Mouse (Mus musculus): ENCODE data around the gene Olfr654. TPM values are rescaled to one million over a fixed set of nuclear protein-coding genes. Genes with fewer than 3 reads are reported as not detected.
A peak's percentile ranks its signal among the peaks of the same experiment; 100 is the strongest.

Olfr654 gene
- total and polyA plus RNA-seq, 3 experiments, result 0.27 TPM; not detected in 2

DNA sequence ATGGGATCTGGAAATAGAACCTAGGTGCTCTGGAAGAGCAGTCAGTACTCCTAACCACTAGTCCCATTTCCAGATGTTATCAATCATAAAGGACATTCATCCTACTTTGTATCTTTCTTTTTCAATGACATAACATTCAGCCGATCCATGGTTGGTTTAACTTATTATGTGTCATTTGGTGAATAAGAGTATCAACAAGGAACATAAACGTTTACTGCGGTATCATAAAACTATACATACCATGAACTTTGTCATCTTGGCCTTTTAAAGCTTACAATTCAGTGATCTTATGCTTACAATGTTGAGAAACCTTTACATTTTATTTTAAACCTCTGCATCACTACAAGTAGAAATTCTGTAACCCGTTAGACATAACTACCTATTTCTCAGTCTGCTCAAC is 5.4 kb upstream of the Olfr654 start:
- H3K4me1 ChIP-seq (ENCODE audit: insufficient read depth, low read depth, low read length), result no peaks in the 10 kb centered on the region
- H3K27me3 ChIP-seq (ENCODE audit: insufficient read depth, low read length), result no peaks in the 10 kb centered on the region
- DNase-seq (ENCODE audit: low spot score), result no peak
- no peak overlapping the region for H3K4me3 ChIP-seq (ENCODE audit: low read depth, low read length)
- no peaks in the 10 kb centered on the region for H3K36me3 ChIP-seq (replicated peaks)
- H3K9me3 ChIP-seq (replicated peaks), result no peaks in the 10 kb centered on the region
- TF ChIP-seq TAL1 (conservative IDR thresholded peaks at IDR 0.05; ENCODE audit: low read depth, low read length), result no peak
- TF ChIP-seq GATA2 (IDR thresholded peaks at IDR 0.05; ENCODE audit: borderline replicate concordance, low read depth, low read length), result no peak
- TF ChIP-seq CTCF (IDR thresholded peaks at IDR 0.05; ENCODE audit: low read depth, low read length), result no peak
- no peak for TF ChIP-seq GATA1 (IDR thresholded peaks at IDR 0.05; ENCODE audit: borderline replicate concordance, low read length)
- TF ChIP-seq POLR2AphosphoS5 (IDR thresholded peaks at IDR 0.05; ENCODE audit: insufficient replicate concordance, low read depth, low read length), result no peak
- no peak for ATAC-seq (ENCODE audit: extremely low read depth, insufficient number of reproducible peaks, low FRiP score, poor library complexity, severe bottlenecking)

DNA sequence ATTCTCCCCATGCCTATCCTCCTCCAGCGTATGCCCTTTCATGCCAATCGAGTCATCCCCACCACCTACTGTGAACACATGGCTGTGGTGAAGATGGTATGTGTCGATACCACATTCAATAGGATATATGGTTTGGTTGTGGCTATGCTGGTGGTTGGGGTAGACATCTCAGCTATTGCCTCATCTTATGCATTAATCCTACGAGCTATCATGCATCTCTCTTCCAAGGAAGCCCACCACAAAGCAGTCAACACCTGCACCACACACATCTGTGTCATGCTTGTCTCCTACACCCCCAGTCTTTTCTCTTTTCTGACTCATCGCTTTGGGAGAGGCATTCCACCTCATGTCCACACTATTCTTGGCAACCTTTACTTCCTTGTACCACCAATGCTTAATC is 1.4 kb downstream of the Olfr654 start:
- Histone ChIP-seq H3K36me3 (replicated peaks) (no peaks in the 10 kb centered on the region), H3K4me3 (ENCODE audit: low read depth, low read length) (no peak overlapping the region), H3K9me3 (replicated peaks) (no peaks in the 10 kb centered on the region), H3K4me1 (ENCODE audit: insufficient read depth, low read depth, low read length) (no peaks in the 10 kb centered on the region), H3K27me3 (ENCODE audit: insufficient read depth, low read length) (peaks cover 3% of the 10 kb centered on the region; the same call in 1 of the 2 replicates)
- no peak for ATAC-seq (ENCODE audit: extremely low read depth, insufficient number of reproducible peaks, low FRiP score, poor library complexity, severe bottlenecking)
- no peak for TF ChIP-seq GATA2 (IDR thresholded peaks at IDR 0.05; ENCODE audit: borderline replicate concordance, low read depth, low read length)
- no peak for TF ChIP-seq POLR2AphosphoS5 (IDR thresholded peaks at IDR 0.05; ENCODE audit: insufficient replicate concordance, low read depth, low read length)
- no peak for TF ChIP-seq GATA1 (IDR thresholded peaks at IDR 0.05; ENCODE audit: borderline replicate concordance, low read length)
- TF ChIP-seq CTCF (IDR thresholded peaks at IDR 0.05; ENCODE audit: low read depth, low read length), result no peak
- TF ChIP-seq TAL1 (conservative IDR thresholded peaks at IDR 0.05; ENCODE audit: low read depth, low read length), result no peak
- no peak for DNase-seq (ENCODE audit: low spot score)

DNA sequence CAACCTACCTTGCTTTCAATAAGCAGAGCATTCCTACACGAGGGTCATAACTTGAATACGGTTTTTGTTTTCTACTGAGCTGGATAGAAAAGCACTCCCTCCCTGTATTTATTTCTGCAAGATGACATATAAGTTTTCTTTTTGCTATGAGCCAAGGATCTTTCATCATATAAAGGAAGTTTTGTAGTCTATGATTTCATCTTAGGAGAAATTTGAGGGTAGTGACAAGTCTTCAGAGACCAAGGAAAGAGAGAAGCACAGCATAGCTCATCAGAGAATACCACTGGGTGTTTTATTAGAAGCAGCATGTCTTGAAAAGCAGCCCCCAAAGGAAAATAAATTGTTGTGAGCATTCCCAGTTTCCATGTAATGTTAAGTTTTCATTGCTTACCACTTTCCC is 14.9 kb downstream of the Olfr654 start, which contains the start of gene Olfr655:
TSS of gene Olfr655 (minus strand) at position 101 of the 400 bp plus-strand sequence.
- Histone ChIP-seq H3K4me1 (ENCODE audit: insufficient read depth, low read depth, low read length) (no peaks in the 10 kb centered on the region), H3K27me3 (ENCODE audit: insufficient read depth, low read length) (no peaks in the 10 kb centered on the region), H3K36me3 (replicated peaks) (no peaks in the 10 kb centered on the region), H3K4me3 (ENCODE audit: low read depth, low read length) (no peak within 1 kb of the TSS), H3K9me3 (replicated peaks) (no peaks in the 10 kb centered on the region)
- no peak for TF ChIP-seq CTCF (IDR thresholded peaks at IDR 0.05; ENCODE audit: low read depth, low read length)
- TF ChIP-seq GATA2 (IDR thresholded peaks at IDR 0.05; ENCODE audit: borderline replicate concordance, low read depth, low read length), result no peak
- no peak for TF ChIP-seq POLR2AphosphoS5 (IDR thresholded peaks at IDR 0.05; ENCODE audit: insufficient replicate concordance, low read depth, low read length)
- no peak for TF ChIP-seq TAL1 (conservative IDR thresholded peaks at IDR 0.05; ENCODE audit: low read depth, low read length)
- no peak for TF ChIP-seq GATA1 (IDR thresholded peaks at IDR 0.05; ENCODE audit: borderline replicate concordance, low read length)
- DNase-seq (ENCODE audit: low spot score) (no peak), ATAC-seq (ENCODE audit: extremely low read depth, insufficient number of reproducible peaks, low FRiP score, poor library complexity, severe bottlenecking) (no peak)

DNA sequence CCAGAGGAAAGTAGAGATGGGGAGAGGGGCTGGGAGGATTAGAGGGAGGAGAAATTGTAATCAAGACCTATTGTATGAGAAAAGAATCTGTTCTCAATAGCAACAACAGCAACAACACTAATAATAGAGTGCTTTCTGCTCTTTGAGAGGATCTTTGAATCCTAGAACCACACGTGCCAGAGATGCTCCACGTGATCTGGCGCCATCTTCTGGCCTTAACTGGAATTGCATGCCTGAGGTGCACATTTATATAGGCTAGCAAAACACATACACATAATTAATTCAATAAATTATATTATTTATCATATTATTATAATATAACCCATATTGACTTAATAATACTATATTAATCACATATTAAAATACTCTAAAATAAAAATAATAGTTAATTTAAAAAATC is 16.3 kb downstream of the Olfr654 start:
- Histone ChIP-seq H3K27me3 (ENCODE audit: insufficient read depth, low read length) (no peaks in the 10 kb centered on the region), H3K4me1 (ENCODE audit: insufficient read depth, low read depth, low read length) (no peaks in the 10 kb centered on the region), H3K4me3 (ENCODE audit: low read depth, low read length) (no peak overlapping the region), H3K9me3 (replicated peaks) (no peaks in the 10 kb centered on the region), H3K36me3 (replicated peaks) (no peaks in the 10 kb centered on the region)
- TF ChIP-seq POLR2AphosphoS5 (IDR thresholded peaks at IDR 0.05; ENCODE audit: insufficient replicate concordance, low read depth, low read length) (no peak), CTCF (IDR thresholded peaks at IDR 0.05; ENCODE audit: low read depth, low read length) (peak; percentile 70)
- ATAC-seq (ENCODE audit: extremely low read depth, insufficient number of reproducible peaks, low FRiP score, poor library complexity, severe bottlenecking) (peak; percentile 57; the same call in 1 of the 2 replicates), DNase-seq (ENCODE audit: low spot score) (no peak)

DNA sequence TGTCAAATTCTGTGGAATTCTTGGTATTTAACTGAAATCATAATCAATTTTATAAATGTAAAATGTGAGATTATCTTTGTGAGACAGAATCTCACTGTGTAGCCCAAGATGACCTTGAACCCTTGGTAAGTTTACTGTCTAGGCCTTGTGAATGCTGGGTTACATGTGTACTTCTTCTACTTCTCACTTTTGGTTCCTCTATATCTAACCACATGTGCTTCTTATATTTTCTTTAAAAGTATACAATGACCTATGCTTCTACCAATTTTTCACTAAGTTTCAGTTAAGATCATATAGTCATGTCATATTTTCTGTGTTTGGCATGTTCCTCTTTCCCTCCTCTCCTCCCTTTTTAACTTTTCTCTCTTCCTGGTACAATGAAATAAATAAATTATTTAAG is 17.9 kb downstream of the Olfr654 start:
- H3K4me1 ChIP-seq (ENCODE audit: insufficient read depth, low read depth, low read length), result no peaks in the 10 kb centered on the region
- no peak for ATAC-seq (ENCODE audit: extremely low read depth, insufficient number of reproducible peaks, low FRiP score, poor library complexity, severe bottlenecking)
- TF ChIP-seq CTCF (IDR thresholded peaks at IDR 0.05; ENCODE audit: low read depth, low read length) (no peak), GATA2 (IDR thresholded peaks at IDR 0.05; ENCODE audit: borderline replicate concordance, low read depth, low read length) (no peak), POLR2AphosphoS5 (IDR thresholded peaks at IDR 0.05; ENCODE audit: insufficient replicate concordance, low read depth, low read length) (no peak), TAL1 (conservative IDR thresholded peaks at IDR 0.05; ENCODE audit: low read depth, low read length) (no peak), GATA1 (IDR thresholded peaks at IDR 0.05; ENCODE audit: borderline replicate concordance, low read length) (no peak)
- no peak for DNase-seq (ENCODE audit: low spot score)
- no peaks in the 10 kb centered on the region for H3K9me3 ChIP-seq (replicated peaks)
- no peak overlapping the region for H3K4me3 ChIP-seq (ENCODE audit: low read depth, low read length)
- no peaks in the 10 kb centered on the region for H3K27me3 ChIP-seq (ENCODE audit: insufficient read depth, low read length)
- H3K36me3 ChIP-seq (replicated peaks), result no peaks in the 10 kb centered on the region

DNA sequence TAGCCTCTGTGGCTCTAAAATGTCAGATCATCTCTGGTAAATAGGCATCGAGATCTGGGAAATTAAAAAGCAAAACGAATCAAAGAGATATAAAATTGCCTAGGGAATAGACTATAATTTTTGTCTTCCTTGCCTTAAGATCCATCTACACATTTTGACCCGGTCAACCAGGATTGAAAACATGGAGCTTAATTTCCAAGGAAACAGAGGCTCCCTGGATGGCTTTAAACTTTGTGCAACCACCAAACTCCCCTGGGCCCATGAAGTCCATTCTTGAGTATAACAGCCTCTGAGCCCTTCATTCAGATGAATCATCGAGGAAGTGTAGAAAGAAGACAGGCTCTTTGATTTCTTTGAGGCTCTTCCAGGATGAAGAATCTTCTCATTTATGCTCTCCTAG is 26.8 kb downstream of the Olfr654 start, which contains the start of gene Olfr656:
TSS of gene Olfr656 (plus strand) at position 301 of the 400 bp plus-strand sequence.
- Histone ChIP-seq H3K27me3 (ENCODE audit: insufficient read depth, low read length) (no peaks in the 10 kb centered on the region), H3K4me3 (ENCODE audit: low read depth, low read length) (no peak within 1 kb of the TSS), H3K4me1 (ENCODE audit: insufficient read depth, low read depth, low read length) (no peaks in the 10 kb centered on the region), H3K36me3 (replicated peaks) (no peaks in the 10 kb centered on the region), H3K9me3 (replicated peaks) (no peaks in the 10 kb centered on the region)
- DNase-seq (ENCODE audit: low spot score) (no peak), ATAC-seq (ENCODE audit: extremely low read depth, insufficient number of reproducible peaks, low FRiP score, poor library complexity, severe bottlenecking) (no peak)
- TF ChIP-seq TAL1 (conservative IDR thresholded peaks at IDR 0.05; ENCODE audit: low read depth, low read length) (no peak), CTCF (IDR thresholded peaks at IDR 0.05; ENCODE audit: low read depth, low read length) (no peak), GATA1 (IDR thresholded peaks at IDR 0.05; ENCODE audit: borderline replicate concordance, low read length) (no peak), POLR2AphosphoS5 (IDR thresholded peaks at IDR 0.05; ENCODE audit: insufficient replicate concordance, low read depth, low read length) (no peak), GATA2 (IDR thresholded peaks at IDR 0.05; ENCODE audit: borderline replicate concordance, low read depth, low read length) (no peak)

Data from G1E (cell line).